Mouse (Mus musculus) lung, postnatal 0 days (tissue): ENCODE results near the gene Cdkal1.

Experiments
- CTCF ChIP-seq: IDR thresholded peaks from 2 replicates; pipeline ENCODE4 v1.5.1; 2016; ENCODE audit warnings: antibody characterized with exemption, mild to moderate bottlenecking
- EP300 ChIP-seq: IDR thresholded peaks from 2 replicates; pipeline ENCODE4 v1.6.1; 2016; ENCODE audit warnings: antibody characterized with exemption, mild to moderate bottlenecking, control low read depth

- TF ChIP-seq CTCF: no peak
- no peak for TF ChIP-seq EP300
These were observed 226.9 kb downstream of the Cdkal1 start for GRCm38 (mm10) chr13:29628607-29629006.
